Mouse (Mus musculus) bone marrow, adult 2 months (tissue): ENCODE measurements around the gene Tyk2.

Experiments
- CTCF ChIP-seq: fragments of 200-500 bp; IDR thresholded peaks from 2 replicates; pipeline ENCODE4 v1.5.1; 2011; ENCODE audit warnings: low read length, control low read depth; ENCODE audit not compliant: control insufficient read depth, insufficient read depth
- POLR2A ChIP-seq: fragments of 200-500 bp; IDR thresholded peaks from 2 replicates; pipeline ENCODE4 v1.6.1; 2011; ENCODE audit warnings: low read depth, mild to moderate bottlenecking, control low read depth, low read length, borderline replicate concordance; ENCODE audit not compliant: control insufficient read depth

- TF ChIP-seq POLR2A (no peak), CTCF (no peak)
Observed at GRCm38 (mm10) chr9:21125502-21126258, 5.4 kb downstream of the Tyk2 start.
